Mouse (Mus musculus) intestine, embryonic 16.5 days (tissue): ENCODE measurements around the gene Wipi1. TPM values are rescaled to one million over a fixed set of nuclear protein-coding genes. Genes with fewer than 3 reads are reported as not detected.

Experiments
- ATAC-seq: fragments of 200-750 bp; cut with Nextera tagmentation; 2 replicates; pipeline ENCODE4 v1.8.0; 2017; ENCODE audit warnings: moderate TSS enrichment, moderate library complexity
- H3K27ac ChIP-seq: fragments of 300-500 bp; sonication (generic); 2 replicates; pipeline ENCODE4 v1.5.1; 2014; ENCODE audit warnings: mild to moderate bottlenecking, low read length
- H3K27me3 ChIP-seq: fragments of 300-500 bp; sonication (generic); replicated peaks from 2 replicates; pipeline ENCODE4 v1.6.1; 2014; ENCODE audit warnings: low read length, control low read depth, mixed read lengths; ENCODE audit not compliant: control insufficient read depth, insufficient read depth
- H3K36me3 ChIP-seq: fragments of 300-500 bp; sonication (generic); 2 replicates; pipeline ENCODE4 v1.6.1; 2014; ENCODE audit warnings: low read length, control low read depth; ENCODE audit not compliant: control insufficient read depth, insufficient read depth
- H3K4me1 ChIP-seq: fragments of 300-500 bp; sonication (generic); 2 replicates; pipeline ENCODE4 v1.6.1; 2014; ENCODE audit warnings: low read length, control low read depth, mixed read lengths; ENCODE audit not compliant: control insufficient read depth, insufficient read depth
- H3K4me2 ChIP-seq: fragments of 300-500 bp; sonication (generic); 2 replicates; pipeline ENCODE4 v1.6.1; 2014; ENCODE audit warnings: low read depth, low read length, control low read depth
- H3K4me3 ChIP-seq: fragments of 300-500 bp; sonication (generic); 2 replicates; pipeline ENCODE4 v1.5.1; 2014; ENCODE audit warnings: mild to moderate bottlenecking, low read length
- H3K9ac ChIP-seq: fragments of 300-500 bp; sonication (generic); 2 replicates; pipeline ENCODE4 v1.6.1; 2014; ENCODE audit warnings: low read depth, low read length
- H3K9me3 ChIP-seq: fragments of 300-500 bp; sonication (generic); 2 replicates; pipeline ENCODE4 v1.6.1; 2016; ENCODE audit warnings: low read length, control low read depth; ENCODE audit not compliant: control insufficient read depth
- WGBS: fragments of 180-500 bp; shearing (Covaris S2); extraction: QIAGEN DNeasy Blood & Tissue Kit; methylation state at CpG from one replicate; pipeline ENCODE4 v1.1.7; 2014; 5-methylcytosine and 5-hydroxymethylcytosine counted together
- polyA plus RNA-seq: library from polyadenylated mRNA; unstranded; fragments of >200 nt; fragmentation: Nextera tagmentation; extraction: Ambion mirVana; gene quantifications from 2 replicates; pipeline ENCODE4 v1.2.1, GENCODE M21; 2015

Wipi1 gene
- polyA plus RNA-seq, 1 experiment from 2014 or later: 27.5 TPM

DNA sequence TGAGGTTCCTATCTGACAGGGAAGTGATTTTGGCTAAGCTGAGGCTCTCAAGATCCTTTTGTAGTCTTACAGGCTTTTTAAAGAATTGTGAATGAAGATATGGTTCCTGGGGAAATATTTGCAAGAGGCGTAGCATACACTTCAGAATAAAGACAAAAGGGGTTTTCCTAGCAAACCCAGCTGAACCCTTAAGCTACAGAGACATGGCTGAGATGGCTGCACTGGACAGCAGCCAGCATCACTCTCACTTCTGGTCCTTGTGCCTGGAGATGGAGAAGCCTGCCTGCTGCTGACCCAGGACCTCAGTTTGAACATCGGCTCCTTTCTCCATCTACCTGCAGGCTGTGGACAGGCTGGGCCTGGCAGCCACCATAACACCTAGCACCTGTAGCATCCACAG, 37.2 kb downstream of the Wipi1 start:
- no peak overlapping the region for H3K4me3 ChIP-seq
- WGBS: 90% methylated on average over 2 of the region's 2 CpGs
- peaks cover 7% of the 10 kb centered on the region; the same call in 1 of the 2 replicates for H3K4me1 ChIP-seq
- no peak for ATAC-seq
- H3K36me3 ChIP-seq: no peaks in the 10 kb centered on the region
- H3K27me3 ChIP-seq: no peaks in the 10 kb centered on the region
- no peak overlapping the region for H3K9ac ChIP-seq
- H3K27ac ChIP-seq: no peak overlapping the region
- H3K4me2 ChIP-seq: no peak overlapping the region
- H3K9me3 ChIP-seq: no peaks in the 10 kb centered on the region

- H3K36me3 ChIP-seq: no peaks in the 10 kb centered on the region
- ATAC-seq: no peak
- H3K27me3 ChIP-seq: no peaks in the 10 kb centered on the region
- H3K4me2 ChIP-seq: no peak overlapping the region
- H3K9ac ChIP-seq: no peak overlapping the region
- 82% methylated on average over 11 of the region's 11 CpGs for WGBS
- peaks cover 7% of the 10 kb centered on the region; the same call in 1 of the 2 replicates for H3K4me1 ChIP-seq
- H3K4me3 ChIP-seq: no peak overlapping the region
- H3K9me3 ChIP-seq: no peaks in the 10 kb centered on the region
- no peak overlapping the region for H3K27ac ChIP-seq
Measured at GRCm38 (mm10) chr11:109572051-109572450, 39.7 kb downstream of the Wipi1 start.

GRCm38 (mm10) chr11:109569809-109570208, 42.0 kb downstream of the Wipi1 start:
- Histone ChIP-seq H3K4me2 (no peak overlapping the region), H3K9me3 (no peaks in the 10 kb centered on the region), H3K27me3 (no peaks in the 10 kb centered on the region), H3K36me3 (no peaks in the 10 kb centered on the region), H3K4me3 (no peak overlapping the region), H3K4me1 (no peaks in the 10 kb centered on the region), H3K27ac (no peak overlapping the region), H3K9ac (no peak overlapping the region)
- WGBS: 69% methylated on average over 7 of the region's 7 CpGs
- ATAC-seq: no peak

DNA sequence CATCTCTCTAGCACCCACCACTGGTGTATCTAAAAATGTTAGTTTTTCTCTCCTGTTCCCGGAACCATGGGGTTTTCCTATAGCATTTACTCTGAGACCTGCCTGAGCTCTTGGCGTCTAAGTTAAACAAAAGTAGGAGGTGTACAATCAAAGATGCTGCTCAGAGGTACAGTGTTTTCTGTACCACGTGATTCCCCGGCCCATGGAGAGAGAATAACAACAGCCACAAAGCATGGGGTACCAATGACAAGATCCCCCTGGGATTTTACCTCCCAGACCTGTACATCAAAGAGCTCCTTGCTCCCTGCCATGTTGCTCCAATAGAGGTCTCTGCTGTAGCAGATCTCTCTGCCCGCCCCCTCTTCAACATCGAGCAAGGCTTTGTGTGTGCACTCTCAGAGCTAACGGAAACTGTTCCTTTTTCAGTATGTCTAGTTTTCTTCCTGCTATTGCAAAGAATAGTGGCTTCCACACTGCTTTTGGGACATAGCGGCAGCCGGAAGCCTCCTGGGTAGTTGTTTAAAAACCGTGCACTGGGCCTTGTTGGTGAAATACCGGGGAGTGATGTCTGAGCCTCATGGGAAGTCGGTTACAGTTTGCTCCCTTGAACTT, 42.7 kb downstream of the Wipi1 start:
- no peaks in the 10 kb centered on the region for H3K9me3 ChIP-seq
- H3K36me3 ChIP-seq: no peaks in the 10 kb centered on the region
- H3K27me3 ChIP-seq: no peaks in the 10 kb centered on the region
- H3K4me3 ChIP-seq: no peak overlapping the region
- no peaks in the 10 kb centered on the region for H3K4me1 ChIP-seq
- no peak overlapping the region for H3K4me2 ChIP-seq
- no peak overlapping the region for H3K27ac ChIP-seq
- H3K9ac ChIP-seq: no peak overlapping the region
- ATAC-seq: no peak
- 73% methylated on average over 12 of the region's 12 CpGs for WGBS

- Histone ChIP-seq H3K9me3 (no peaks in the 10 kb centered on the region), H3K27me3 (no peaks in the 10 kb centered on the region), H3K4me1 (peaks cover 4% of the 10 kb centered on the region; the same call in 1 of the 2 replicates), H3K4me3 (no peak overlapping the region), H3K36me3 (no peaks in the 10 kb centered on the region), H3K9ac (no peak overlapping the region), H3K4me2 (no peak overlapping the region), H3K27ac (no peak overlapping the region)
- ATAC-seq: no peak
- WGBS: 82% methylated on average over 15 of the region's 15 CpGs
Measured at GRCm38 (mm10) chr11:109564466-109565214, 47.1 kb downstream of the Wipi1 start.

DNA sequence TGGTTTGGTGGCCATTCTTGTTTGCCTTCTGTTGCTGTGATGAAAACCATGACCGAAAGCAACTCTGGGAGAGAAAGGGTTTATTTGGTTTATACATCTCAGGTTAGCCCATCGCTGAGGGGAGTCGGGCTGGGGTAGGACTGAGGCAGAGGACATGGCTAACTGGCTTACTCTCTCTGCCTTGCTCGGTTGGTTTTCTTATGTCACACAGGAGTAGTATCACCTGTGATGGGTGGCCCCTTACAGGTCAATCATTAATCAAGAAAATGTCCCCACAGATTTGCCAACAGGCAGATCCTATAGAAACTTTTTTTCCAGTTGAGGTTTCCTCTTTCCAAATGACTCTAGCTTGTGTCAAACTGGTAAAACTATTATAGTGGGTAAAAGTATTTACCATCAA, 48.1 kb downstream of the Wipi1 start:
- H3K4me3 ChIP-seq: no peak overlapping the region
- no peak overlapping the region for H3K4me2 ChIP-seq
- H3K9me3 ChIP-seq: no peaks in the 10 kb centered on the region
- no peak overlapping the region for H3K9ac ChIP-seq
- ATAC-seq: peak; percentile 63; the same call in 1 of the 2 replicates
- H3K4me1 ChIP-seq: peaks cover 4% of the 10 kb centered on the region; the same call in 1 of the 2 replicates
- 70% methylated on average over 4 of the region's 4 CpGs for WGBS
- no peaks in the 10 kb centered on the region for H3K36me3 ChIP-seq
- peak overlapping the region; percentile 20; the same call in 1 of the 2 replicates for H3K27ac ChIP-seq
- no peaks in the 10 kb centered on the region for H3K27me3 ChIP-seq

- Histone ChIP-seq H3K4me1 (peaks cover 7% of the 10 kb centered on the region), H3K36me3 (no peaks in the 10 kb centered on the region), H3K4me3 (no peak overlapping the region), H3K4me2 (no peak overlapping the region), H3K27ac (no peak overlapping the region), H3K9ac (no peak overlapping the region), H3K27me3 (no peaks in the 10 kb centered on the region), H3K9me3 (no peaks in the 10 kb centered on the region)
- WGBS: 55% methylated on average over 3 of the region's 3 CpGs
- ATAC-seq: no peak
Measured at GRCm38 (mm10) chr11:109561445-109561844, 50.3 kb downstream of the Wipi1 start.

DNA sequence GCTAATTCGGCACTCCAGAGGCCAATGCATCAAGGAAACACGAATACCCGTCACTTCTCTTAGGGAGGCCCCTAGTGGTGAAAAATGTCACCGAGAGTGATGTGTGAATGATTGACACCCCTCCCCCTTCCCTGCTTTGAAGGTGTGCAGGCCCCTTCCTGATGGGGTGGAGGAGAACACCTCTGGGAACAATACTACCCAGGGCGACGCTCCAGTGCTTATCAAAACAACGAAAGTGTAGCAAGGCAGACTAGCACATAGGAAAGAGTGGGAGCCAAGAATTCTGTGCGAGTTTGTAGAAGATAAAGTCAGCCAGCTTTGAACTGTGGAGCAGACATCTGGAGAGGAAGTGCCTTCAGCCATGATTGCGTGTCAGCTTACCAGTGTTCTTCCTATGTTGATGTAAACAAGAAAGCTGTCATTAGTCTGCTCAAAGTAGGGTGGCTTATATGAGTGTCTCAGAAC, 50.9 kb downstream of the Wipi1 start:
- H3K9ac ChIP-seq: no peak overlapping the region
- H3K36me3 ChIP-seq: no peaks in the 10 kb centered on the region
- H3K27me3 ChIP-seq: no peaks in the 10 kb centered on the region
- no peak for ATAC-seq
- H3K27ac ChIP-seq: no peak overlapping the region
- no peak overlapping the region for H3K4me2 ChIP-seq
- no peaks in the 10 kb centered on the region for H3K9me3 ChIP-seq
- no peak overlapping the region for H3K4me3 ChIP-seq
- peaks cover 10% of the 10 kb centered on the region for H3K4me1 ChIP-seq
- 26% methylated on average over 9 of the region's 9 CpGs for WGBS

DNA sequence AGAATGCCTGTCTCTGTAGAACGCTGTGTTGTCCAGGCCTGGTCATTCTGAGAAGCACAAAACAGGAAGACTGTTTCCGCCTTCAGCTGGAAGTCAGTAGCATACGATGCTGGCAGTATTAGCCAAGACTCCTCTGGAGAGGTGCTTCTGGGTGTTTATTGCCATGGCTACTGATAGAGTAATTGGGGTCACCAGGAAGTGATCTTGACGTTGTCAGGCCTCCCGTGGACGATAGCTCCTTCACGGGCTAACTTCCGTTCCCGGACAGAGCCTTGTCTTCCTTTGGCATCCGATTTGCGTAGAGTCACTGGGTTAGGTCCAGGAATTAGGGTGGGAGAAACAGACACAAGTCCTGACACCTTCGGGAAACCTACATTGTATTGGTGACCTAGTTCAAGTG, 52.5 kb downstream of the Wipi1 start:
- WGBS: 83% methylated on average over 12 of the region's 12 CpGs
- no peak overlapping the region for H3K9ac ChIP-seq
- H3K4me1 ChIP-seq: peaks cover 15% of the 10 kb centered on the region
- ATAC-seq: no peak
- H3K36me3 ChIP-seq: no peaks in the 10 kb centered on the region
- no peaks in the 10 kb centered on the region for H3K27me3 ChIP-seq
- H3K9me3 ChIP-seq: no peaks in the 10 kb centered on the region
- no peak overlapping the region for H3K4me3 ChIP-seq
- H3K27ac ChIP-seq: no peak overlapping the region
- H3K4me2 ChIP-seq: no peak overlapping the region
